Mouse (Mus musculus) retina, adult 2 months (tissue): ENCODE data around the gene Irf8.
"Not testable (repeated sequence)": the region's sequence is repeated elsewhere in the genome, so short reads cannot be mapped to it uniquely, and the experiment has no call there.

ENCODE experiments used
- DNase-seq: peaks from one replicate; pipeline ENCODE4 v3.0.0-alpha.2; 2012; ENCODE audit warnings: low read depth, low spot score

The Irf8 gene

GRCm38 (mm10) chr8:120797019-120797727 is 61.0 kb downstream of the Irf8 start:
- no peak for DNase-seq

- no peak for DNase-seq
Measured at GRCm38 (mm10) chr8:120800308-120800865, 64.2 kb downstream of the Irf8 start.

GRCm38 (mm10) chr8:120803661-120804375 is 67.7 kb downstream of the Irf8 start:
- not testable (repeated sequence) for DNase-seq

GRCm38 (mm10) chr8:120804741-120805140 is 68.6 kb downstream of the Irf8 start:
- DNase-seq: no peak
